Mouse (Mus musculus) G1E-ER4 (cell line): Measurements from ENCODE around the gene Lpar1. TPM values are rescaled to one million over a fixed set of nuclear protein-coding genes. Genes with fewer than 3 reads are reported as not detected.

Experiments
- GATA1 ChIP-seq: IDR thresholded peaks from one replicate; pipeline ENCODE4 v1.8.0; 2012; ENCODE audit warnings: low read length, inconsistent platforms
- polyA plus RNA-seq: library from polyadenylated mRNA; stranded (reverse); fragments of >175 nt; gene quantifications from 2 replicates; pipeline ENCODE4 v1.2.3, GENCODE M21; 2012

Lpar1 gene
- polyA plus RNA-seq, 1 experiment: not detected

DNA sequence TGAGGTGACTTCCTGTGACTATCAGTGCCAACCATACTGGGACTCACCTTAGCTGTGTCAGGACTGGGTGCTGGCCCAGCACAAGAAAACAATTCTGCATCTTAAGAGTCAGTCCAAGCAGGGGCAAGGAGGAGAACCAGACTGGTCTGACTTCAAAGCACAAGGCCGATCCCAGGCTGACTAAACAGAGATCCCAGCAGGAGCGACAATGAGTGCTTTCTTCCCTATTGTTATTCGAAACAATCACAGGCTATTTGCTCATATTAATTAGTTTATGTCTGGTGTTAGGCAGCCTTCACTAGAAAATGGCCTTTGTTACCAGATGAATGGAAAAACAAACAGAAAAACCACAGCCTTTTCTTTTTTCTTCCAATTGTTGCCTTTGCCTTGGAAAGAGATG lies 54.5 kb downstream of the Lpar1 start:
- TF ChIP-seq GATA1: no peak

DNA sequence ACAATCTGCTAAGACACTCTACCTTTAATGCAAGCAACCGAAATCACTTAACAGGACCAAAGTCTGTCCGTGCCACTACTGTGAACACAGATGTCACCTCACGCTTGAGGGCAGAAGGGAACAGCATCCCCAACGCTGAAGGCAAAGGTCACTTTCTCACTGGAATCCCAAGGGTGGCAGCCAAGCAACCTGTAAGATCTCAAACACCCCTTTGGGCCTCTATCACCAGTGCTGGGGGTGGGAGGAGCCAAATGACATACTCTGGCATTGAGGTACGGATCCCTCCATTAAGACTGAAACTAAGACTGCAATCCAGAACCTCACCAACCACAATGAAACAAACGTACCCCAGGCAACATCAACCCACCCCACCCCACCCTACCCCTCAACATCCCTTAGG lies 55.0 kb downstream of the Lpar1 start:
- TF ChIP-seq GATA1: no peak

DNA sequence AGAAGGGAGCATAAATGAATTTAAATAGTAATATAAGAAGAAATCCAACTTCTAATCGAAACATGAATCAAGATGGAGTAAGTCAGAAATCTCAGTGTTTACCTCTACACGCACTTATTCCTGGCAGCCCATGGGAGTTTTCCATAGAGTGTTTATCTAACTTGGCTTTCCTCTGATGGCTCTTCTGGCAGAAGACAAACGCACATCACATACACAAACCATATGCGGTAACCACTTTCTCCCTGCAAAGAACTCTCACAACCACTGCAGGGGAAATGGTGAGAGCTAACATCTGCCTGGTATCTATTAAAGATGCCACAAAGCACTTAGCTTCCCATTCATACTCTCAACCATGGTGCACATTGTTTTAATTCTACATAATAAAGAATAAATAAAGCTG lies 56.4 kb downstream of the Lpar1 start:
- TF ChIP-seq GATA1: no peak

DNA sequence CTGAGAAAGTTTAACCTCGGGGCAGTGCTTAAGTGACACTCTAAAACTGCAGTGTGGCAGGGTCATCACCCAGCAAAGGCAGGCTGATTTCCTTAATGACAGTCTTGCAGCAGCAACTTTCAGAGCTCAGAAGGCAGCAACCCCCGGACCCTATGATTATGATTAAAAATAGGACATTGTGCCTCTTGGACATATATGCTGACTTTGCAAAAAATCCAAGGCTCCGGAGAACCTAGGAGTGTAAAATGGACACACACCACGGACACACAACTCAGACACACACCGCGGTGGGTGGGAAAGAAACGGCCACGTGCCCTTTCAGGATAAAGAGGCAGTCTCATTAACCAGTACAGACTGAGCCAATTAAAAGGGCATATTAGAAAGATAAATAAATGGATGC lies 57.0 kb downstream of the Lpar1 start:
- TF ChIP-seq GATA1: no peak

DNA sequence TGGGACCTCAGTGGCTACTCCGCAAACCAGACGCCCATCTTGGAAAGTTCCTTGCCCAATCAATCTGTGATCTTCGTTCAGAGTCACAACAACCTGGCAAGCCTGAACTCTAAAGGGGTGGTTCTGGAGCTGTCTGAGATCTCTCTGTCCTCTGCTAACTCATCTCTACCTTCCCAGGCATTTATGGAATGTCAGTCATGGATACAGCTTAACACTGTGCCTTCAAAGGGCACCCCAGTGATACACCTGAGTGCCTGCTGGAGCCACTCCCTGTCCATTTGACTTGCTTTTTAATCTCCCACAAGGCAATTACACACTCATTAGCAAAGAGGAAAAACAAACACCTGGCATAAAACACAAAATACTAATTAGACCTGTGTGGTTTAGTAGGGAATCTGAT lies 62.0 kb downstream of the Lpar1 start:
- TF ChIP-seq GATA1: no peak

DNA sequence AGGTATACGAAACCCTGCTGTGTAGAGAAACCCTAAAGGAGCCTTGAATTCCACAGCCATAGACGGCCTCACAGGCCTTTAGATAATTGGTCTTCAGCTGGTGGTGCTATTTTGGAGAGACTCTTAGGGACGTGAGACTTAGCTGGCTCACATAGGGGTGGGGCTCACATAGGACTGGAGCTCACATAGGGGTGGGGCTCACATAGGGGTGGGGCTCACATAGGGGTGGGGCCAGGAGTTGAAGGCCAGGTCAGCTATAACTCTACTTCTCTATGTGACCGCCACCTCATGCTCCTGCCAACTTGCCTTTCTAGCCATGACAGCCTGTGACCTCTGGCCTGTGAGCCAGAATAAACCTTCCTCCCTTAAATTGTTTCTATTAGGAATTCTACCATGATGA lies 63.3 kb downstream of the Lpar1 start:
- no peak for TF ChIP-seq GATA1

DNA sequence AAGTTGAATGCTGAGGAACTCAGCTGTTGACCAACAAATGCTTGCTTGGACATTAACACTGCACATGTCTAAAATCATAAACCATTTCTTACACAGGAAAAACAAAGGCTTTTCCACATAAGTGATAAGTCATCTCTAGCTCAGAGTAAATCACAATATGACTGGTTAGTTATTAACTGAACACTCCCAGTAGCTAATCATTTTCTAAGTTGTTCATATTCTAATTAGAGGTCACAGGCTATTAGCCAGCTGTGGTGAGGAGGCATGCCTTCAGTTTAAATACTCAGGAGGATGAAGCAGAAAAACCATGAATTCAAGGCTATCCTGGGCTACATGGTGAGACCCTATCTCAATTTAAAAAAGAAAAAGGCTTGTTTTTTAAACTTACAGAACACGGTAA lies 75.1 kb downstream of the Lpar1 start:
- TF ChIP-seq GATA1: no peak

DNA sequence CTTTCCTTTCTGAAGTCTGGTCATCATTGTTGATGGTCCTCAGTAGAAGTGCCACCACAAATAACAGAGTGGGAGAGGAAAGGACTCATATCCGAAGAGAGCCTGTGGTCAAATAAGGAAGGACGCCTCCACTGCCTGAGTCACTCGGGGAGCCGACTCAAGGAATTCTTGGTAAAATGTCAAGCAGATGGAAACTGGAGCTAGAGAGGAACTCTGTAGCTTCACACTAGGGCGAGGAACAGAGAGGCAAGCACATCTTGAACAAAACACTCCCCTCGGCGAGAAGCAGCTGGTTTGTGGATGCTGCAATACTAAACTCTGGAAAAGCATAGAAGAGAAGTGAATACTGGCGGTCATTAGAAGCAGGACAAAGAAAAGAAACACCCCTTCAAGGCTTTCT lies 76.0 kb downstream of the Lpar1 start:
- no peak for TF ChIP-seq GATA1

DNA sequence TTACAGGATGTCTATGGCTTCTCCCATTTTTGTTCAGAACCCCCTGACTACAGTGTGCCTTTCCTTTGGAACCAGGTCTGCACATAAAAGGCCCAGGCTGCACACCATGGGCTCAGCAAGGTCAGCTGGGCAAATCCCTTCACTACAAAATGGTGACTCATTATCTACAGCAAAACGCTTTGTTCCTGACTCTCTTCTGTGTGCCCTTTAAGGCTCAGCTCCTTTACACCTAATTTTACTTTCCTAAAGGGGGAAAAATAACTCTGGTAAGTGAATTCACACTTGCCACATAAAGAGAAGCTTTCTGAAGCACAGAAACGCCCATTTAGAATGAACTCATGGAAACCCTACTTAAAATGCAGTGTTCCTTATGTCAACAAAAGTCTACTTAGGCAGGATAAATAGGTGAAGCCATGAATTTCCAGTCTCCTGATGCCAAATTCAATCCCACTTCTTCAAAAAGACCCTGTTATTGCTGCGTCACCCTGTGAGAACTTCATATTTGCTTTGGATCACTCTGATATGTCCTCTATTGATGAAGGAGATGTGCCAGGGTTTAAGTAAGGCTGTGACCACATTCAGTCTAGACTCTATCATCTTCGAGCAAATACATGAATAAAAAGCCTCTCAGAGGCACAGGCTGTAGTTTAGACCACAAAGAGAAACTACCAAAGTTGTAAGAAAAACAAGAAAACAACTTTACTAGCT lies 82.3 kb downstream of the Lpar1 start:
- TF ChIP-seq GATA1: no peak

DNA sequence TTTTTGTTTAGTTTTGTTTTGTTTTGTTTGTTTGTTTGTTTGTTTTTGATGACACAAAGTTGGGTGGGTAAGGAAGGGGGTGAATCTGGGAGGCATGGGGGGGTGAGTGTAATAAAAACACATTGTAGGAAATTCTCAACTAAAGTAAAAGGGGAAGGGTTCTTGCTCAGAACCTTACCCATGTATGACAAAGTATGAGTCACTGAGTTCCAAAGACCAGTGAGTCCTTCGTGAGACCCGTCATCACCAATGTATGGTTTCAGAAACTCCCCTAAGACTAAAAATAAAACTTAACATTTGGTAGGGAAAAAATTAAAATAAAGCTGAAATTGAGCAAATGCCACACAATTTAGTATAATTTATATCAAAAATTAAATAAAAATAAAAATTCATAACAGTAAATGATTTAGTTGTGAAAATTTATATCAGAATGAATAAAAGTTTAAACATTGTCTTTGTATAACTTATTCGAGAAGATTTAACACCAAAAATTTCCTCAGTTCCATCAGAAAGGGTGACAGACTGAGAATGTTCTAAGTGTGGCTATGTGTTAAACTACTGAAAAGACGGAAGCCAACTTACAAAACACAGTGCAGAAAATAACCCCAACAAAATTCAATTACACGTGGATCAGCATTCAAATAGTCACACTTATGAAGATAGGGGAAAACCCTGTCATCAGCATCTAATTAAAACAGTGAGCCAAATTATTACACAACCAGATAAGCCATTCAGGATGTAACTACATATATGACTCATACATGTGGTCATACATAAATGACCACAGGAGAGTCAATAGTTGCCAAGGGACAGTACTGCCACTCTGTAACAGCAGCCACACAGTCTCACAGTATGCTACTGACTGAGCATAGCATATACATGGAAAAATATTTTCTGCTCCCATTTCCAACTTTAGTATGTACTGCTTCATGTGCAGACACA lies 83.8 kb downstream of the Lpar1 start:
- no peak for TF ChIP-seq GATA1

DNA sequence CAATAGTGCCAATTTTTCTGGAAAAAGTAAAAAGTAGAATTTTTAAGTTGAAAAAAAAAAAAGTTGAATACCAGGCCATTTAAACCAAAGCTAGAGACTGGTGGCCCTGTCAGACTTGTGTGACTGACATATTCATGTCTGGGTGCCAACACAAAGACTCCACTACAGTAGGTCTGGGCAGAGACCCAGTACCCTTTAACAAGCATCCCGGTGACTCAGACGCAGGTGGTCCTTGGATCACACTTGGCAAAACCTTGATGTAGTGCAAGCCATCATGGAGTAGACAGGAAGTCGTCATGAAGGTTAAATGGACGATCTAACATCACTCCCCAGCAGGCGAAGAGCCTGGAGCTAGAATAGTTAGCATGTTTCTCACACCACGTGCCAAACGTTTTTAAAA lies 84.7 kb downstream of the Lpar1 start:
- TF ChIP-seq GATA1: no peak

DNA sequence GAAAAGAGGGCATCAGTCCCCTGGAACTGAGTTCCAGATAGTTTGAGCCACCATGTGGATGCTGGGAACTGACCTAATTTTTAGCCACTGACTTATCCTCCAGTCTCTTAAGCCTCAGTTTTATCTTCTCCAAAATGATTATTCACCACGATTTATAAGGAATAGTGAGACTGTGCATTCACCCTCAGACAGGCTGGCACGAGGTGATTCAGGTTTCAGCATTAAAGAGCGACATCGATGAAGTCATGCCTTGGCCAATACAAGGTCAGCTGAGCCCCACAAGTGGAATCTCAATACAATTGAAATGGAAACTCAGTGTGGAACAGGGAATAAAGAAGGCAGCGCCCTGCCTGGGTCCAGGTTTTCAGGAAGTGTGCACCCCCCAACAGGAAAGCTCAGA lies 88.1 kb downstream of the Lpar1 start:
- no peak for TF ChIP-seq GATA1

DNA sequence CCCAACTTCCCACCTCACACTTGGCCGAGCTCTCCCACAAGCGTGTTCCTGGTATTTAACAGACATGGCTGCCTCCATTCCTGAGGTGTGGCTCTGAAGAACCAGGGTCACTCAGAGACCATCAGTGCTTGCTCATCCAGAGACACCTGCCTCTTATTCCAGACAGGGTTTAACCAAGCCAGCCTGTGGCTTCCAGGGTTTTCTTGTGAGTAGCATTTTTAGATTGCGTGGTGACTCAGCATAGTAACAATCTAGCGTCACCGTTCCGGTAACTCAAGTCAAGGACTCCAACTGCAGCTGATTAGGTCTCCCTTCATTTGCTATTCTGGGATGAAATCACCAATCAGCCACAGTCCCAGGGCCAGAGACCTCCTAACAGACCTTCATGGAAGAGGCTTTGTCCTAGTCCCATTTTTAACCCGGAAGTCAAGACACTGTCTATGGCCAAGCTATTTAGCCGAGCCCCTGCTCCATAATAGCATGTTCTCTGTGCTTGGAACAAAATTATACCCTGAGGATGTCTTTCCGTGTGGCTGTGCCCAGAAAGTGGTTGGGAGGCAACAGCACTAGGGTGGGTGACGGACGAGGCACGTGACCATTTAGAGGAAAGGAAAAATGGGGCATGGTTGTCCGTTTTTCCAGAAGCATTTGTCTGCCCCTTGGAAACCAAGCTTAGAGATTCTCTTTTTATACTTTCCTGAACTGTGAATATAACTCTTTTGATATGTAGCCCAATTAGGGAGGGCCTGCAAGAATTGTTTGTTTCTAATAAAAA lies 89.1 kb downstream of the Lpar1 start:
- no peak for TF ChIP-seq GATA1

DNA sequence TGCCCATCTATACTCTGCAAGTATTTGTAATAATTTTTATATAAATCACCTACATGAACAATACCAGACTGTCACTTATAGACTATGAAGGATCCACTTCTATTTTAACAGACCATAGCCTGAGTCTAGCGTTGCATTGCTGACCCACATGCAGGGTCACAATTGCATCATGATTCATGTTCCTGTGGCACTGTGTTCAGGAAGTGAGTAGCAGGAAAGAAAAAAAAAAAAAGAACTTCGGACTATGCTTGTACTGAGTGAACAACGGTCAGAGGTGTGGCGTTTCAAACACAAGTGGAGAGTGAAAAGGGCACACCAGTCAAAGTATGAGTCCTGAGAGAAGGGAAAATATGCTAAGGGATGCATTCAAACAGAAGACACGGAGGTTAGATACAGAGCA lies 90.7 kb downstream of the Lpar1 start:
- no peak for TF ChIP-seq GATA1

DNA sequence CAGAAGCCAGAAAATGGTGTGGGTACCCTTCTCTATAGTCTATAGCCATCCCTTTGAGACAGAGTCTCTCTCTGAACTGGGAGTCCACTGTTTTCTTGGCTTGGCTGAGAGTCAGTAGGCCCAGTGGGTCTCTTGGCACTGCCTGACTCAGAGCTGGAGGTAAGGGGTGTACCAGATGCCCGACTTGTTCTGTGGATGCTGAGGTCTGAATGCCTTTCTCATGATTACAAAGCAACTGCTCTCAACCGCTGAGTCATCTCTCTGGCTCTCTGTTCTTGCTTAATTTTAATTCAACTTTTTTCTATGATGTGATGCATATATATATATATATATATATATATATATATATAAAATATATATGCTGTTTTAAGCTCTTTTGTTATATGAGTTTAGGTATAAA lies 91.1 kb downstream of the Lpar1 start:
- TF ChIP-seq GATA1: no peak

DNA sequence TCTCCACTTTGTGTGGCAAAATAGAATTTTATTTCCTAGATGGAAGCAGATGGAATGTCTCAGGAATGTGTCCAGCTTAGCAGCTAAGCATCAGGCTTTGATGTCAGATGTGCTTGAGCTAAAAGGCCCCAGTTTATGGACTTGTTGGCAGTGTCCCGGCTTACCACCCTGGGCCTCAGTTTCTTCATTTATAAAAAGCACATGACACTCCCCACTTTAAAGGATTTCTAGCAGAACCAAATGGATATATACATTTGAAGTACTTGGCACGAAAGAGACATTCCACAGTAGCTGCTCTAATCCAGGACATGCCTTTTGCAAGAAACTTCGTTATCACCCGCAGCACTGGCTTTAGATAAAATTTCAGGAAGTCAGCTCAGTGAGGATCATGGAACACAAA lies 100.4 kb downstream of the Lpar1 start:
- no peak for TF ChIP-seq GATA1

DNA sequence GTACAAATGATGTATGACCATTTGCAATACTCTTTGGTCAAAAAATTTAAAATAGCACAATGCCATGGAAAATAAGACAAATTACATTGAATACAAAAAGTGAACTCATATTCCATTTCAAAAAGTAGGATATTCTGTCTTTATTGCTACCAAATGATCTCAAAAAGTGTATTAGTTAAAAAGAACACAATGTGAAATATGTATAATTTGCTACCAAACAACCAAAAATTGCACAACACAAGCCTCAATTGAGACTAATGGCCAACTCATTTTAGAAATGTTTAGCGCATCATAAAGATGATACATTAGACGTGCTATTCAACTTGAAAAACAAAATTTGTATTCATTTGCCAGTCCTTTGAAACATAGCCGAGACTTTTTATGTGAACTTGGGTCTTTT lies 104.9 kb downstream of the Lpar1 start:
- TF ChIP-seq GATA1: no peak
